ENCODE assay signal across 8 mouse cellular contexts in the genomic region with DNA sequence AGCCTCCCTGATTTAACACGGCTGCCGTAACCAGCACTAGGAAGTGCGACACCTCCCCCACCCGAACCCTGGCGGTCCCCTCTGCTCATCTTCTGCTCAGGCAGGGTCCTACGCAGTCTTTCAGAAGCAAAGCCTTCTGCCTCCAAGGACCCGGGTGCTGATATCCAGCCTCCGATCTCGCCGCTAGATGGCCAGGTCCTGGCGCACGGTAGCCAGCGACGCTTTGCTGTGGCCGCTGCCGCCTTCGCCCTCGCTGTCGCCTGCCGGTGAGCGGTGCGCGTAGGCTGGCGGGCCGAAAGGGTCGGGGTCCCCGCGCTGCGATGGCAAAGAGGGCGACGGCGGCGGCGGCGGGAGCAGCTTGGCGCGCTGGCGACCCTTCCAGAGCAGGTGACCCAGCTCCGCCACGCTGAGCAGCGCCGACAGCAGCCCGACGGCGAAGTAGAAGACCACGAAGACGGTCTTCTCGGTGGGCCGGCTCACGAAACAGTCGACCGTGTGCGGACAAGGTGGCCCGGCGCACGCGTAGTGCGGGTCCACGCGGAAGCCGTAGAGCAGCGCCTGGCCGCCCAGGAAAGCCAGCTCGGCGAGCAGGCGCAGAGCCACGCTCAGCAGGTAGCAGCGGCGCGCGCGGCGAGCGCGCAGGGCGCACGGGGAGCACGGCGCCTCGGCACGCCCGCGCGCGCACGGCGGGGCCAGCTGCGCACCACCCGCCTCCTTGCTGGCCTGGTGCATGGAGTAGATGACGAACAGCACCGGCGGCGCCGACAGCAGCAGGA. TPM values are rescaled to one million over a fixed set of nuclear protein-coding genes. Genes with fewer than 3 reads are reported as not detected.
DNase-seq lines count a peak whose midpoint lies in the region; ATAC-seq and TF ChIP-seq lines count a peak whose summit lies in the region.

No protein-coding gene starts in this region.

- no peaks in the 10 kb centered on the region; the same call in 1 of the 2 replicates for H3K4me1 ChIP-seq in lung, adult 2 months (ENCODE audit: control insufficient read depth, insufficient read depth, low read length)
- peaks cover 22% of the 10 kb centered on the region for H3K4me1 ChIP-seq in forebrain, embryonic 12.5 days
- H3K4me1 ChIP-seq in limb, embryonic 13.5 days: peaks cover 25% of the 10 kb centered on the region
- H3K4me1 ChIP-seq in midbrain, embryonic 15.5 days: peaks cover 11% of the 10 kb centered on the region

- H3K9ac ChIP-seq in forebrain, embryonic 12.5 days: peak overlapping the region; percentile 59
- H3K9ac ChIP-seq in limb, embryonic 13.5 days: peak overlapping the region; percentile 71
- peak overlapping the region; percentile 83 for H3K9ac ChIP-seq in midbrain, embryonic 15.5 days

- TF ChIP-seq CTCF in lung, adult 2 months (IDR thresholded peaks at IDR 0.05; ENCODE audit: insufficient read depth, low read length): peak; percentile 50

- no peak for TF ChIP-seq POLR2A in lung, adult 2 months (IDR thresholded peaks at IDR 0.05; ENCODE audit: borderline replicate concordance, extremely low read depth, low read depth, low read length)

- peak overlapping the region; percentile 45 for H3K4me3 ChIP-seq in lung, adult 2 months (replicated peaks; ENCODE audit: extremely low read depth, low read depth, low read length)
- peak overlapping the region; percentile 56 for H3K4me3 ChIP-seq in forebrain, embryonic 12.5 days (replicated peaks)
- peak overlapping the region; percentile 63 for H3K4me3 ChIP-seq in limb, embryonic 13.5 days
- peak overlapping the region; percentile 70 for H3K4me3 ChIP-seq in midbrain, embryonic 15.5 days

- H3K4me2 ChIP-seq in forebrain, embryonic 12.5 days: peak overlapping the region; percentile 89
- peak overlapping the region; percentile 96 for H3K4me2 ChIP-seq in limb, embryonic 13.5 days (replicated peaks)
- peak overlapping the region; percentile 84 for H3K4me2 ChIP-seq in midbrain, embryonic 15.5 days

- peak; percentile 54 for DNase-seq in lung, adult 2 months
- no peak for DNase-seq in lung, postnatal 25 days (ENCODE audit: low spot score)
- peak; percentile 89 for DNase-seq in brain, adult 2 months (ENCODE audit: low read depth, low spot score)
- peak; percentile 76 for DNase-seq in induced T-regulatory cell, adult 2 months (ENCODE audit: low read depth)
- peak; percentile 65 for DNase-seq in testis, postnatal 14 days (ENCODE audit: low spot score)

- ATAC-seq in forebrain, embryonic 12.5 days (ENCODE audit: low FRiP score): peak; percentile 81
- ATAC-seq in limb, embryonic 13.5 days (ENCODE audit: low FRiP score, low read depth): peak; percentile 66
- peak; percentile 87 for ATAC-seq in midbrain, embryonic 15.5 days (replicated peaks)

- WGBS in lung, adult 2 months: 1% methylated on average over 94 of the region's 94 CpGs
- 0% methylated on average over 94 of the region's 94 CpGs for WGBS in forebrain, embryonic 12.5 days
- under 1% methylated on average over 94 of the region's 94 CpGs for whole genome bisulfite sequencing in limb, embryonic 13.5 days
- WGBS in midbrain, embryonic 15.5 days: under 1% methylated on average over 93 of the region's 94 CpGs

- H3K27ac ChIP-seq in forebrain, embryonic 12.5 days: peak overlapping the region; percentile 83
- peak overlapping the region; percentile 28; the same call in 1 of the 2 replicates for H3K27ac ChIP-seq in limb, embryonic 13.5 days
- peak overlapping the region; percentile 97 for H3K27ac ChIP-seq in midbrain, embryonic 15.5 days

- H3K9me3 ChIP-seq in forebrain, embryonic 12.5 days: no peaks in the 10 kb centered on the region
- H3K9me3 ChIP-seq in limb, embryonic 13.5 days: no peaks in the 10 kb centered on the region
- no peaks in the 10 kb centered on the region for H3K9me3 ChIP-seq in midbrain, embryonic 15.5 days

- no peaks in the 10 kb centered on the region for H3K36me3 ChIP-seq in forebrain, embryonic 12.5 days (replicated peaks)
- no peaks in the 10 kb centered on the region for H3K36me3 ChIP-seq in limb, embryonic 13.5 days
- H3K36me3 ChIP-seq in midbrain, embryonic 15.5 days (replicated peaks): no peaks in the 10 kb centered on the region

- peaks cover 52% of the 10 kb centered on the region for H3K27me3 ChIP-seq in forebrain, embryonic 12.5 days
- peaks cover 14% of the 10 kb centered on the region for H3K27me3 ChIP-seq in limb, embryonic 13.5 days
- no peaks in the 10 kb centered on the region for H3K27me3 ChIP-seq in midbrain, embryonic 15.5 days (replicated peaks)

RNA-seq across cellular contexts. Expression of a gene that starts 0.6 kb away (rescaled TPM):
- 0.29 and 0.40 TPM in 2 replicates for polyA plus RNA-seq in lung, adult 2 months (2012; rRNA removed)
- 0.24 and 0.47 TPM in 2 replicates for polyA plus RNA-seq in forebrain, embryonic 12.5 days (2016; fragmentation: Nextera tagmentation; extraction: Ambion mirVana)
- polyA plus RNA-seq in limb, embryonic 13.5 days (2015; fragmentation: Nextera tagmentation; extraction: Ambion mirVana): 0.41 and 0.78 TPM in 2 replicates
- polyA plus RNA-seq in midbrain, embryonic 15.5 days (2015; fragmentation: Nextera tagmentation; extraction: Ambion mirVana): 1.4 and 2.4 TPM in 2 replicates

RNA-seq across cellular contexts. Expression of a gene that starts 41.8 kb away (rescaled TPM):
- polyA plus RNA-seq in lung, adult 2 months (2012; rRNA removed): 0.58 and 1.4 TPM in 2 replicates
- 355 and 367 TPM in 2 replicates for polyA plus RNA-seq in forebrain, embryonic 12.5 days (2016; fragmentation: Nextera tagmentation; extraction: Ambion mirVana)
- 270 and 275 TPM in 2 replicates for polyA plus RNA-seq in limb, embryonic 13.5 days (2015; fragmentation: Nextera tagmentation; extraction: Ambion mirVana)
- polyA plus RNA-seq in midbrain, embryonic 15.5 days (2015; fragmentation: Nextera tagmentation; extraction: Ambion mirVana): 31.8 and 33.9 TPM in 2 replicates

RNA-seq across cellular contexts. Expression of a gene that starts 54.6 kb away (rescaled TPM):
- 59.0 and 62.2 TPM in 2 replicates for polyA plus RNA-seq in lung, adult 2 months (2012; rRNA removed)
- 14.0 and 16.4 TPM in 2 replicates for polyA plus RNA-seq in forebrain, embryonic 12.5 days (2016; fragmentation: Nextera tagmentation; extraction: Ambion mirVana)
- 46.5 and 49.8 TPM in 2 replicates for polyA plus RNA-seq in limb, embryonic 13.5 days (2015; fragmentation: Nextera tagmentation; extraction: Ambion mirVana)
- 9.7 and 10.5 TPM in 2 replicates for polyA plus RNA-seq in midbrain, embryonic 15.5 days (2015; fragmentation: Nextera tagmentation; extraction: Ambion mirVana)

RNA-seq across cellular contexts. Expression of a gene that starts 58.9 kb away (rescaled TPM):
- 459 and 481 TPM in 2 replicates for polyA plus RNA-seq in lung, adult 2 months (2012; rRNA removed)
- polyA plus RNA-seq in forebrain, embryonic 12.5 days (2016; fragmentation: Nextera tagmentation; extraction: Ambion mirVana): 214 and 247 TPM in 2 replicates
- 1,212 and 1,268 TPM in 2 replicates for polyA plus RNA-seq in limb, embryonic 13.5 days (2015; fragmentation: Nextera tagmentation; extraction: Ambion mirVana)
- 136 and 154 TPM in 2 replicates for polyA plus RNA-seq in midbrain, embryonic 15.5 days (2015; fragmentation: Nextera tagmentation; extraction: Ambion mirVana)

Comparison
In these comparisons a context has a peak if more than half of its experiments do, and no peak if none do; other contexts are left out.
1. H3K27ac ChIP-seq: peak in every context shown above with its lines; median percentile 97 in midbrain, embryonic 15.5 days; 83 in forebrain, embryonic 12.5 days; 28 in limb, embryonic 13.5 days.
2. RNA of a gene that starts 41.8 kb away (polyA plus RNA-seq): 355 to 367 TPM in forebrain, embryonic 12.5 days, 270 to 275 TPM in limb, embryonic 13.5 days and 31.8 to 33.9 TPM in midbrain, embryonic 15.5 days; 0.58 to 1.4 TPM in lung, adult 2 months; every median in the first group is over 10 times any median in the second.
3. Peak in every context shown above with its lines, with median percentiles within 50 percentile points of each other: H3K4me3 ChIP-seq, ATAC-seq, H3K4me2 ChIP-seq and H3K9ac ChIP-seq.